Mouse (Mus musculus) neural tube, embryonic 13.5 days (tissue): ENCODE measurements around the gene Gm13278. TPM values are rescaled to one million over a fixed set of nuclear protein-coding genes. Genes with fewer than 3 reads are reported as not detected.
"Not testable (repeated sequence)": the region's sequence is repeated elsewhere in the genome, so short reads cannot be mapped to it uniquely, and the experiment has no call there.

ENCODE experiments used
- ATAC-seq: fragments of 200-750 bp; cut with Nextera tagmentation; 2 replicates; pipeline ENCODE4 v1.8.0; 2017; ENCODE audit warnings: low read depth, mild to moderate bottlenecking, moderate TSS enrichment, moderate library complexity
- H3K27ac ChIP-seq: fragments of 300-500 bp; sonication (generic); replicated peaks from 2 replicates; pipeline ENCODE4 v1.5.1; 2015; ENCODE audit warnings: moderate library complexity, mild to moderate bottlenecking, inconsistent platforms
- H3K27me3 ChIP-seq: fragments of 300-500 bp; sonication (generic); 2 replicates; pipeline ENCODE4 v1.6.1; 2015; ENCODE audit warnings: mild to moderate bottlenecking, inconsistent platforms
- H3K36me3 ChIP-seq: fragments of 300-500 bp; sonication (generic); 2 replicates; pipeline ENCODE4 v1.6.1; 2015; ENCODE audit warnings: mild to moderate bottlenecking, inconsistent platforms
- H3K4me1 ChIP-seq: fragments of 300-500 bp; sonication (generic); replicated peaks from 2 replicates; pipeline ENCODE4 v1.6.1; 2015; ENCODE audit warnings: inconsistent platforms
- H3K4me2 ChIP-seq: fragments of 300-500 bp; sonication (generic); 2 replicates; pipeline ENCODE4 v1.6.1; 2015; ENCODE audit warnings: inconsistent platforms, mild to moderate bottlenecking, moderate library complexity
- H3K4me3 ChIP-seq: fragments of 300-500 bp; sonication (generic); 2 replicates; pipeline ENCODE4 v1.5.1; 2015; ENCODE audit warnings: mild to moderate bottlenecking, inconsistent platforms
- H3K9ac ChIP-seq: fragments of 300-500 bp; sonication (generic); 2 replicates; pipeline ENCODE4 v1.6.1; 2015; ENCODE audit warnings: moderate library complexity, mild to moderate bottlenecking, inconsistent platforms
- H3K9me3 ChIP-seq: fragments of 300-500 bp; sonication (generic); 2 replicates; pipeline ENCODE4 v1.6.1; 2016; ENCODE audit warnings: inconsistent platforms
- WGBS: fragments of 180-500 bp; shearing (Covaris S2); methylation state at CpG from one replicate; pipeline ENCODE4 v1.1.7; 2015; 5-methylcytosine and 5-hydroxymethylcytosine counted together
- polyA plus RNA-seq: library from polyadenylated mRNA; unstranded; fragments of >200 nt; fragmentation: Nextera tagmentation; extraction: Ambion mirVana; gene quantifications from 2 replicates; pipeline ENCODE4 v1.2.1, GENCODE M21; 2015

Gm13278 gene
- polyA plus RNA-seq, 1 experiment from 2014 or later: not detected

- not testable (repeated sequence) for H3K4me1 ChIP-seq, H3K36me3 ChIP-seq, H3K9ac ChIP-seq, H3K4me2 ChIP-seq, ATAC-seq, H3K4me3 ChIP-seq, H3K27ac ChIP-seq, H3K27me3 ChIP-seq, H3K9me3 ChIP-seq
- no CpG with 5 or more reads among the region's 29 CpGs for WGBS
These were observed 11.6 kb downstream of the Gm13278 start, which contains the start of gene Gm13287 for GRCm38 (mm10) chr4:88802954-88803353. TSS of gene Gm13287 (plus strand) at chr4:88803254.

DNA sequence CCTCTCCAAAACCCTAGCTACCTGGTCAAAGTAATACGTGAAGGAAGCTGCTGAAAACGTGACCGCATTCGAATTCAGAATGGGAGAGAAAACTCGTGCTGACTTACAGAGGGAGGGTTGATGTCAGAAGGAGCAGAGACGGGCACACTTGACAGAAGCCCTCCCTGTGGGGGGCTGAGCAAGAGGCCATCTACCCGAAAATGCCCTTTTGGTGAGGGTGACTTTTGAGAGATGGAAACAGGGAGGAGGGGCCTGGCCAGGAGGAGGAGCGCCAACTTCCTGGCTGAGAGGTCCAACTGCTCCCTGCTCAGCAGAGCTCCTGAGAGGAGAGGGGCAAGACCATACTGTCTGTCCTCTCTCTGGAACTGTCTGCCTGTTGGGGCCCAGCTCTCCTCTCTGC lies 13.9 kb downstream of the Gm13278 start, which contains the start of gene Gm13288:
Gene Gm13288, plus strand, starts transcription at position 301 of the 400 bp plus-strand sequence.
- H3K27ac ChIP-seq, H3K36me3 ChIP-seq, ATAC-seq, H3K4me1 ChIP-seq, H3K9ac ChIP-seq, H3K9me3 ChIP-seq: not testable (repeated sequence)
- peak within 1 kb of the TSS; percentile 22; the same call in 1 of the 2 replicates for H3K4me3 ChIP-seq
- WGBS: no CpG with 5 or more reads among the region's 8 CpGs
- peak within 1 kb of the TSS; percentile 45 for H3K4me2 ChIP-seq
- H3K27me3 ChIP-seq: peaks cover 13% of the 10 kb centered on the region

DNA sequence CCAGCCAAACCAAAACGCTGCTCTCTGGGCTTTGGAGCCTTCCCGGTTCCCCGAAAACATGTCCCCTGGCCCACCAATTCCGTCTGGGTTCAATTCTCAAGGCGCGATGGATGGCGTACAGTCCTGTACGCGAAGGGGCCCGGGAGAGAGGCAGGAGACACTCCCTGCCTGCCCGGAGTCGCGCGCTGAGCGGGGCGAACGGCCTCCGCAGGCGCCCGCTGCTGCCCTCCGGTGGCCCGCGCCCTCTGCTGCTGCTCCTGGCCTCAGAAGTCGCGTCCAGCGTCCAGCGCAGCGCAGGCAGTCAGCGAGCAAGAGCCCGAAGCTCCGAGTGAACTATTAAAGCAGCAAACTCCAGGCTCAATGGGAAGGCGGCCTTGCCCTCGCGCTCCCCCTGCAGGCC lies 14.4 kb downstream of the Gm13278 start:
- 0% methylated on average over 13 of the region's 34 CpGs for WGBS
- Histone ChIP-seq H3K27me3 (peaks cover 13% of the 10 kb centered on the region), H3K4me2 (peak overlapping the region; percentile 45), H3K4me3 (peak overlapping the region; percentile 22; the same call in 1 of the 2 replicates)
- not testable (repeated sequence) for H3K9ac ChIP-seq, ATAC-seq, H3K36me3 ChIP-seq, H3K9me3 ChIP-seq, H3K4me1 ChIP-seq, H3K27ac ChIP-seq

DNA sequence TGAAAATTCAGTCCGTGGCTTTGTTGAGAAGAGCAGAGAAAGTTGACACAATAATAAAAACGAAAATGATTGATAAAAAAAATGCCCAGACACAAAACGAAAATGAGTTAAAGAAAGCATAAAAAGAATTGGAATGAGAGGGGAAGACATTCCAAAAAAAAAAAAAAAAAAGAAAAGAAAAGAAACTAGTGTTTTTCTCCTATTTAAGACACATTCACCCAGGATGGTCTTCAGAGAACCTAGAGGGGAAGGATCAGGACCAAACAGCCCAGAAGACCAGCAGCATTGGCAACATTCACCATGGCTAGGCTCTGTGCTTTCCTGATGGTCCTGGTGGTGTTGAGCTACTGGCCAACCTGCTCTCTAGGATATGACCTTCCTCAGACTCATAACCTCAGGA lies 24.6 kb downstream of the Gm13278 start, which contains the start of gene Ifna7:
Gene Ifna7, plus strand, starts transcription at position 301 of the 400 bp plus-strand sequence.
- H3K9me3 ChIP-seq: no peaks in the 10 kb centered on the region
- no peak within 1 kb of the TSS for H3K9ac ChIP-seq
- no peaks in the 10 kb centered on the region for H3K4me1 ChIP-seq
- 63% methylated on average over 3 of the region's 3 CpGs for WGBS
- ATAC-seq: no peak
- no peak within 1 kb of the TSS for H3K4me2 ChIP-seq
- H3K4me3 ChIP-seq: no peak within 1 kb of the TSS
- no peaks in the 10 kb centered on the region for H3K27me3 ChIP-seq
- no peak within 1 kb of the TSS for H3K27ac ChIP-seq
- no peaks in the 10 kb centered on the region for H3K36me3 ChIP-seq

- no peak within 1 kb of the TSS for H3K9ac ChIP-seq
- WGBS: 81% methylated on average over 1 of the region's 1 CpGs
- ATAC-seq: no peak
These were observed 28.3 kb downstream of the Gm13278 start, which contains the start of gene Ifna11 for GRCm38 (mm10) chr4:88819659-88820058. TSS of gene Ifna11 (plus strand) at chr4:88819959.

GRCm38 (mm10) chr4:88822995-88823394 lies 31.6 kb downstream of the Gm13278 start:
- WGBS: 26% methylated on average over 4 of the region's 4 CpGs
- Histone ChIP-seq H3K9me3 (no peaks in the 10 kb centered on the region), H3K4me3 (no peak overlapping the region), H3K36me3 (no peaks in the 10 kb centered on the region), H3K4me1 (no peaks in the 10 kb centered on the region), H3K4me2 (no peak overlapping the region), H3K27ac (no peak overlapping the region), H3K9ac (no peak overlapping the region), H3K27me3 (no peaks in the 10 kb centered on the region)
- ATAC-seq: no peak

More at GRCm38 (mm10) chr4:88819659-88820058, 28.3 kb downstream of the Gm13278 start, which contains the start of gene Ifna11:
- Histone ChIP-seq H3K36me3 (no peaks in the 10 kb centered on the region), H3K4me1 (no peaks in the 10 kb centered on the region), H3K27me3 (no peaks in the 10 kb centered on the region), H3K27ac (no peak within 1 kb of the TSS), H3K4me2 (no peak within 1 kb of the TSS), H3K9me3 (no peaks in the 10 kb centered on the region), H3K4me3 (no peak within 1 kb of the TSS)

GRCm38 (mm10) chr4:88827116-88827515 lies 35.8 kb downstream of the Gm13278 start, which contains the start of gene Ifna6:
TSS of gene Ifna6 (plus strand) at chr4:88827416.
- H3K4me1 ChIP-seq, ATAC-seq, H3K9me3 ChIP-seq, H3K4me3 ChIP-seq, H3K9ac ChIP-seq, H3K27ac ChIP-seq, H3K27me3 ChIP-seq, H3K36me3 ChIP-seq, H3K4me2 ChIP-seq: not testable (repeated sequence)

DNA sequence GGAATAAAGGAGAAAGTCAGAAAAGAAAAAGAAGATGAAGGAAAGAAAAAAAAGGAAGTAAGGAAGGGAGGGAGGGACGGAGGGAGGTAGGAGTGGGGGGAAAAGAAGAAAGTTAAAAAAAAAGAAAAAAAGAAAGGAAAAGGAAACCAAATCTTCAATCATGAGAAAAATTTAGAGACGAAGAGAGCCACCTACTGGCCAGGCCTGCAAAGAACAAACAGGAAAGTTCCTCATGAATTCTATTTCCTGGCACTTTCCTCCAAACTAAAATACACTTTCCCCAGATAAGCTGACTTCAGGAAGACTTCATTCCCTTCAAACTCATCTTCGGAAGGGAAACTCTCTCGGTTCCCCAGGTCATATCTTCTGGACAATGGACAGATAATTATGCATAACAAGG lies 39.2 kb downstream of the Gm13278 start:
- Histone ChIP-seq H3K4me1 (no peaks in the 10 kb centered on the region), H3K9ac (no peak overlapping the region)

DNA sequence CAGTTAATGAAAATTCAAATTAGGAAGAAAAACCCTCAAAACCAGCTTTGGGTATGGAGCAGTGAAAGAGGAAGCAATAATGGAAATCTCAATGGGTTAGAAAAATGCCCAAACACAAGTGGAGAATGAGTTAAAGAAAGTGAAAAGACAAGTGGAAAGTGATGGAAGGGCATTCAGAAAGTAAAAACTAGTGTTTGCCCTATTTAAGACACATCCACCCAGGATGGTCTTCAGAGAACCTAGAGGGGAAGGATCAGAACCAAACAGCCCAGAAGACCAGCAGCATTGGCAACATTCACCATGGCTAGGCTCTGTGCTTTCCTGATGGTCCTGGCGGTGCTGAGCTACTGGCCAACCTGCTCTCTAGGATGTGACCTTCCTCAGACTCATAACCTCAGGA lies 43.9 kb downstream of the Gm13278 start, which contains the start of gene Ifna5:
Gene Ifna5, plus strand, starts transcription at position 301 of the 400 bp plus-strand sequence.
- not testable (repeated sequence) for H3K36me3 ChIP-seq, H3K27me3 ChIP-seq, ATAC-seq, H3K27ac ChIP-seq, H3K9ac ChIP-seq, H3K9me3 ChIP-seq, H3K4me1 ChIP-seq, H3K4me3 ChIP-seq, H3K4me2 ChIP-seq
- 86% methylated on average over 1 of the region's 1 CpGs for WGBS

More for the DNA sequence above, 39.2 kb downstream of the Gm13278 start:
- no peak overlapping the region for H3K4me2 ChIP-seq
- ATAC-seq: no peak
- H3K27ac ChIP-seq: no peak overlapping the region
- H3K27me3 ChIP-seq: no peaks in the 10 kb centered on the region
- no peaks in the 10 kb centered on the region for H3K9me3 ChIP-seq
- 24% methylated on average over 4 of the region's 4 CpGs for WGBS
- no peak overlapping the region for H3K4me3 ChIP-seq
- H3K36me3 ChIP-seq: no peaks in the 10 kb centered on the region

DNA sequence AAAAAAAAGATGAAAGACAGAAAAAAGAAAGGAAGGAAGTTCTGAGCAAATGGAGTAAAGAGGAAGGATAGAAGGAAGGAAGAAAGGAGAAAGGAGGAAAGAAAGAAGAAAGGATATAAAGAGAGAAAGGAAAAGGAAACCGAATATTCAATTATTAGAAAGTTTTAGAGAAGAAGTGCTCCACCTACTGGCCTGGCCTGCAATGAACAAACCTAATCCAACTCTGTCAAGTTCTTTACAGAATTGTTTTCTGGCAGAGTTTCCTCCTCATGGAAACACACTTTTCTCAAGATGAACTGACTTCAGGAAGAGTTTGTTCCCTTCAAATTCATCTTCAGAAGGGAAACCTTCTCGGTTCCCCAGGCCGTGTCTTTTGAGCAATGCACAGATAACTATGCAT lies 47.5 kb downstream of the Gm13278 start:
- H3K9ac ChIP-seq: no peak overlapping the region
- 35% methylated on average over 3 of the region's 3 CpGs for WGBS
- H3K4me3 ChIP-seq: no peak overlapping the region
- no peaks in the 10 kb centered on the region for H3K27me3 ChIP-seq
- no peaks in the 10 kb centered on the region for H3K4me1 ChIP-seq
- no peak for ATAC-seq
- H3K27ac ChIP-seq: no peak overlapping the region
- no peaks in the 10 kb centered on the region for H3K9me3 ChIP-seq
- no peak overlapping the region for H3K4me2 ChIP-seq
- H3K36me3 ChIP-seq: no peaks in the 10 kb centered on the region

DNA sequence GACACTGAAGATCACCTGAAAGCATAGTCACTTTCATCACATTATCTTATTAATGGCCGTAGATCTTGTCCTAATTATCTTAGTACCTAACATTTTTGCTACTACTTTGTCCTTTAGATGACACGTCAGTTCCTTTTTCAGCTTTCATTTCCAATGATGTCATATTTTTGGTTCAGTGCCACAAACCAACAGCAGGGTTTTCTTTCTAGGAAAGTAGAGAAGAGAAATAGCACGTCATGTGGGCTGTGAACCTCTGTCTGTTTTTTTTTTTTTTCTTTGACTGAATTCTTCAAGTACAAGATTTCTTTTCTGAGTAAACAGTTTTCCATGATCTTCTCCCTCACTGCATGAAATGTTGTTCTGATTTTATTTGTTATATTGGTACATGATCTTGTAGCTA lies 48.7 kb downstream of the Gm13278 start:
- no peaks in the 10 kb centered on the region for H3K9me3 ChIP-seq
- 84% methylated on average over 3 of the region's 3 CpGs for WGBS
- H3K9ac ChIP-seq: no peak overlapping the region
- no peaks in the 10 kb centered on the region for H3K27me3 ChIP-seq
- H3K36me3 ChIP-seq: no peaks in the 10 kb centered on the region
- no peak for ATAC-seq
- H3K4me2 ChIP-seq: no peak overlapping the region
- no peak overlapping the region for H3K27ac ChIP-seq
- no peak overlapping the region for H3K4me3 ChIP-seq
- H3K4me1 ChIP-seq: no peaks in the 10 kb centered on the region

DNA sequence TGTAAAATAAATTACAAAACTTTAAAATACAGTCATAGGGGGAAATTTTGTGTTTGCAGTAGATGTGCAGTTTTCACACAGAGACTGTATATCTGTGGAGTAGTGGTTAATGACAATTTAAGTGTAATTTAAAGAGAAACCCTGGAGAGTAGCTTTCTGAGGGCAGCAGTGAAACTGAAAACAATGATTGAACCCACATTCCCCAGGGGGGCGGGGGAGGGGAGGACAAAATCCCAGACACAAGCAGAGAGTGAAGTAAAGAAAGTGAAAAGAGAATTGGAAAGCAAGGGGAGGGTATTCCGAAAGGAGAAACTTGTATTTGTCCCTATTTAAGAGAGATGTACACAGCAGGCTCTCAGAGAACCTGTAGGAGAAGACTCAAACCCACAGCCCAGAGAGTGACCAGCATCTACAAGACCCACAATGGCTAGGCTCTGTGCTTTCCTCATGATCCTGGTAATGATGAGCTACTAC lies 50.1 kb downstream of the Gm13278 start, which contains the start of gene Ifna4:
Gene Ifna4, plus strand, starts transcription at position 424 of the 474 bp plus-strand sequence.
- WGBS: 39% methylated on average over 2 of the region's 2 CpGs
- Histone ChIP-seq H3K9ac (no peak within 1 kb of the TSS), H3K4me1 (no peaks in the 10 kb centered on the region), H3K36me3 (no peaks in the 10 kb centered on the region), H3K9me3 (no peaks in the 10 kb centered on the region), H3K27ac (no peak within 1 kb of the TSS), H3K4me2 (no peak within 1 kb of the TSS), H3K4me3 (no peak within 1 kb of the TSS), H3K27me3 (no peaks in the 10 kb centered on the region)
- ATAC-seq: no peak
